Mouse (Mus musculus) monocyte, adult 2 months (primary cell): ENCODE measurements around the gene Rinl.

ENCODE experiments used
- DNase-seq, 2 experiments: peaks; one replicate each; pipeline ENCODE4 v3.0.0; 2022; ENCODE audit warnings: low spot score in 2 of 2, low read depth in 1 of 2

The Rinl gene

GRCm38 (mm10) chr7:28780067-28780658, 8.6 kb upstream of the Rinl start:
- DNase-seq: peak; percentile 72 to 83

GRCm38 (mm10) chr7:28780857-28781256, 7.9 kb upstream of the Rinl start:
- DNase-seq: no peak

- peak in 1 of 2 experiments; percentile 12 for DNase-seq
These were observed 7.5 kb upstream of the Rinl start for GRCm38 (mm10) chr7:28781261-28781663.

GRCm38 (mm10) chr7:28785161-28785560, 3.6 kb upstream of the Rinl start:
- no peak for DNase-seq

- DNase-seq: no peak
These were observed 885 bp upstream of the Rinl start for GRCm38 (mm10) chr7:28787884-28788283.

- DNase-seq: no peak
These were observed 466 bp downstream of the Rinl start for GRCm38 (mm10) chr7:28789235-28789634.

- DNase-seq: no peak
These were observed 1.5 kb downstream of the Rinl start for GRCm38 (mm10) chr7:28790066-28790806.

- DNase-seq: no peak
These were observed 2.9 kb downstream of the Rinl start for GRCm38 (mm10) chr7:28791706-28792105.

- no peak for DNase-seq
These were observed 3.8 kb downstream of the Rinl start for GRCm38 (mm10) chr7:28792391-28793185.

GRCm38 (mm10) chr7:28793834-28794233, 5.1 kb downstream of the Rinl start:
- no peak for DNase-seq

- no peak for DNase-seq
These were observed 5.7 kb downstream of the Rinl start for GRCm38 (mm10) chr7:28794496-28794895.

GRCm38 (mm10) chr7:28795832-28796231, 7.1 kb downstream of the Rinl start:
- no peak for DNase-seq

GRCm38 (mm10) chr7:28796562-28796975, 7.8 kb downstream of the Rinl start:
- peak; percentile 42 to 73 for DNase-seq

GRCm38 (mm10) chr7:28799994-28800393, 11.2 kb downstream of the Rinl start:
- DNase-seq: no peak

- no peak for DNase-seq
These were observed 12.7 kb downstream of the Rinl start for GRCm38 (mm10) chr7:28801451-28801850.

- no peak for DNase-seq
These were observed 13.3 kb downstream of the Rinl start for GRCm38 (mm10) chr7:28801901-28802670.

GRCm38 (mm10) chr7:28802846-28803588, 14.2 kb downstream of the Rinl start:
- DNase-seq: no peak

GRCm38 (mm10) chr7:28803756-28804155, 15.0 kb downstream of the Rinl start:
- DNase-seq: no peak

GRCm38 (mm10) chr7:28806869-28807268, 18.1 kb downstream of the Rinl start:
- DNase-seq: no peak

- no peak for DNase-seq
These were observed 19.0 kb downstream of the Rinl start for GRCm38 (mm10) chr7:28807641-28808220.
